Mouse (Mus musculus) ES-E14 (cell line): ENCODE results near the gene Hspa1l.

Source experiments
- CHD2 ChIP-seq: IDR thresholded peaks from 2 replicates; pipeline ENCODE4 v1.6.1; 2014; ENCODE audit warnings: mild to moderate bottlenecking, low read depth, low read length, inconsistent platforms
- HCFC1 ChIP-seq: IDR thresholded peaks from 2 replicates; pipeline ENCODE4 v1.6.1; 2012; ENCODE audit warnings: low read length, inconsistent platforms, borderline replicate concordance; ENCODE audit not compliant: insufficient read depth
- MAFK ChIP-seq: IDR thresholded peaks from 2 replicates; pipeline ENCODE4 v1.6.1; 2014; ENCODE audit warnings: mild to moderate bottlenecking, low read depth, low read length, inconsistent platforms; ENCODE audit not compliant: insufficient read depth
- ZC3H11A ChIP-seq: IDR thresholded peaks from 2 replicates; pipeline ENCODE4 v1.6.1; 2012; ENCODE audit warnings: low read depth, mild to moderate bottlenecking, inconsistent platforms, low read length, borderline replicate concordance
- ZNF384 ChIP-seq: IDR thresholded peaks from 2 replicates; pipeline ENCODE4 v1.6.1; 2012; ENCODE audit warnings: low read depth, low read length, inconsistent platforms

- TF ChIP-seq MAFK = no peak
- TF ChIP-seq ZC3H11A = no peak
- TF ChIP-seq HCFC1 = no peak
- no peak for TF ChIP-seq CHD2
- no peak for TF ChIP-seq ZNF384
Observed at GRCm38 (mm10) chr17:35018171-35018570, 45.7 kb downstream of the Hspa1l start.
